Mouse (Mus musculus) left cerebral cortex, postnatal 36 days (tissue): ENCODE measurements around the gene Rbm44. TPM values are rescaled to one million over a fixed set of nuclear protein-coding genes. Genes with fewer than 3 reads are reported as not detected.

ENCODE experiments used
- DNase-seq, 2 experiments: peaks; one replicate each; pipeline ENCODE4 v3.0.0; 2021 to 2022; ENCODE audit warnings: low spot score in 2 of 2, mixed read lengths in 1 of 2
- intact Hi-C: fragments of 180-260 bp; cut with DNase I; formaldehyde crosslinking; loops from one replicate; pipeline ENCODE4 v1.15.1; 2025
- total RNA-seq, 2 experiments: library from RNA; stranded (reverse); gene quantifications; 2 replicates each; pipeline ENCODE4 v1.2.3; 2021

Rbm44 gene
- total RNA-seq, 2 experiments from 2014 or later, result not detected

- intact Hi-C loops, result loop anchor here (5.0 to 10.0 kb wide), 2 partner anchors 171 to 201 kb away; no protein-coding TSS in a partner anchor
- no peak for DNase-seq
These were observed 31.1 kb downstream of the Rbm44 start for GRCm38 (mm10) chr1:91176026-91176425.

GRCm38 (mm10) chr1:91176871-91177270, 32.0 kb downstream of the Rbm44 start:
- DNase-seq, result no peak
- intact Hi-C loops, result loop anchor here (5.0 to 10.0 kb wide), 2 partner anchors 170 to 202 kb away; no protein-coding TSS in a partner anchor

- peak; percentile 72 to 79 for DNase-seq
- intact Hi-C loops, result loop anchor here (1.0 to 10.0 kb wide), 3 partner anchors 60 to 204 kb away; no protein-coding TSS in a partner anchor
These were observed 34.2 kb downstream of the Rbm44 start for GRCm38 (mm10) chr1:91179086-91179485.

DNA sequence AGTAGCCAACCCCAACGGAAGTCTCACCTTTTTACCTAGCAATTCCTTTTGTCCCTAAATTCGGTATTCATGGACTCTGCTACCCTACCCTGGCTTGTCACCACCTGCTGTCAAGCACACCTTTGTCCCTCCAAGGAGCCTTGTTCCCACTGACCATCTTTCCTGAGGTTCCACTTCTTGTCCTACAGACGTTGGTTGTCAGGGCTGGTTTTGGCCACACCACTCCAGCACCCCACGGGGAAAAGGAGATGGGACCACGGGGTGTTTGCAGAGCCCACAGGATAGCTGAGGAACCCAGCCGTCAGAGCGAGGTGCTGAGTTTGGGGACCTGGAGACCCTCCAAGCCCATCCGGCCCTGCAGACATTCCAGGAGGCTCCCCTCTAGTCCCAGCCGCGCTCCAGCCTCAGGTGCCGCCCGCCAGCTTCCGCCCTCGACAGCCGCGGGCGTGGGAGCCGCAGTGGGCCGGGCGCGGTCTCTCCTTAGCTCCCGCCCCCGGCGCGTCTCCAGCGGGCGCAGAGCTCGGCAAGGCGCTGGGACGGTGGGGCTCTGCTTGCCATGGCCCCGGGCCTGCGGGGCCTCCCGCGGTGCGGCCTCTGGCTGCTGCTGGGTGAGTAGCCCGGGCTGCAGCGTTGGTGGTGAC, 34.8 kb downstream of the Rbm44 start, which contains the start of gene Ramp1:
Gene Ramp1 (plus strand): TSS at position 290 of the 641 bp plus-strand sequence.
- DNase-seq, result peak; percentile 52 to 80
- intact Hi-C loops, result loop anchor here (1.0 to 10.0 kb wide), 5 partner anchors 32 to 315 kb away; partner anchors contain the start of gene Traf3ip1

DNA sequence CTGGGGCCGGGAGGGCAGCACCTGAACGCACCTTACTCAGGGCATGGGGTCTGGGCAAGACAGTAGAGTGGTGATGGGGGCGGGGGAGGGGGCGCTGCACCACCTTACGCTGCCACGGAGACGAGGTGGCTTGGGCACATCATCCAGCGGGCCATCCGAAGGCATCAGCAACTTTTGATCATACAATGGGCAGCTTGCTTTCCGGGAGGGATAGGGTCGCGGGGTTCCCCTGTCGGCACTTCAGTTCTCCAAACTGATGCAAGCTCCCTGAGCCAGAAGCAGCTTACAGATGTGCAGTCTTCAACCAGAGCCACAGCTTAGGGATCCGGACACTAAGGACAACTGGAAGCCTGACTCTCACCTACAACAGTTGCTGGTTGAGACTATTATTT, 35.3 kb downstream of the Rbm44 start:
- DNase-seq, result no peak
- intact Hi-C loops, result loop anchor here (1.0 to 10.0 kb wide), 2 partner anchors 31 to 315 kb away; partner anchors contain the start of gene Traf3ip1

GRCm38 (mm10) chr1:91180723-91181122, 35.8 kb downstream of the Rbm44 start:
- intact Hi-C loops, result loop anchor here (1.0 to 10.0 kb wide), 2 partner anchors 31 to 314 kb away; partner anchors contain the start of gene Traf3ip1
- no peak for DNase-seq

GRCm38 (mm10) chr1:91181261-91181660, 36.4 kb downstream of the Rbm44 start:
- intact Hi-C loops, result loop anchor here (10.0 kb wide), 1 partner anchor 314 kb away; the partner anchor contains the start of gene Traf3ip1
- no peak for DNase-seq

- intact Hi-C loops, result loop anchor here (10.0 kb wide), 1 partner anchor 313 kb away; the partner anchor contains the start of gene Traf3ip1
- DNase-seq, result no peak
These were observed 37.0 kb downstream of the Rbm44 start for GRCm38 (mm10) chr1:91181784-91182450.

DNA sequence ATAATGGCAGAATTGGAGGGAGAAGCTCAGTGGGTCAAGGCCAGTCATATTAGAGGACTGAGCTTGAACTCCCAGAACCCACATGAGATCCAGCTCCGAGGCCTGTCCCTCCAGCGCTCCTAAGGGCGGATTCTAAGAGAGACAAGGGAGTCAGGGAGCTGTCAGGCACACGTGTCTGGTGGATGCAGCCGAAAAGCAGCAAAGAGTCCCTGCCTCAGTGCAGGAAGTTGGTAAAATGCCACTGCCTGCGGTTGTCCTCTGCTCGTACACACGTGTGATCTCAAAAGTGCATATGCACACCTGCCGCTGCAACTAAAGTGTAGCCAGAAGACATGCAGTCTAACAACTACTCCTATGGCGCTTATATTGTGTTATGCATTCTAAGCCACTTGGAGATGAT, 38.4 kb downstream of the Rbm44 start:
- no peak for DNase-seq
- intact Hi-C loops, result loop anchor here (10.0 kb wide), 1 partner anchor 311 kb away; the partner anchor contains the start of gene Traf3ip1

- intact Hi-C loops, result loop anchor here (10.0 kb wide), 1 partner anchor 308 kb away; the partner anchor contains the start of gene Traf3ip1
- DNase-seq, result no peak
These were observed 41.8 kb downstream of the Rbm44 start for GRCm38 (mm10) chr1:91186677-91187076.

- intact Hi-C loops, result loop anchor here (10.0 kb wide), 1 partner anchor 307 kb away; the partner anchor contains the start of gene Traf3ip1
- no peak for DNase-seq
These were observed 42.4 kb downstream of the Rbm44 start for GRCm38 (mm10) chr1:91187315-91187714.

GRCm38 (mm10) chr1:91187786-91188640, 43.1 kb downstream of the Rbm44 start:
- intact Hi-C loops, result loop anchor here (10.0 kb wide), 1 partner anchor 307 kb away; the partner anchor contains the start of gene Traf3ip1
- no peak for DNase-seq

DNA sequence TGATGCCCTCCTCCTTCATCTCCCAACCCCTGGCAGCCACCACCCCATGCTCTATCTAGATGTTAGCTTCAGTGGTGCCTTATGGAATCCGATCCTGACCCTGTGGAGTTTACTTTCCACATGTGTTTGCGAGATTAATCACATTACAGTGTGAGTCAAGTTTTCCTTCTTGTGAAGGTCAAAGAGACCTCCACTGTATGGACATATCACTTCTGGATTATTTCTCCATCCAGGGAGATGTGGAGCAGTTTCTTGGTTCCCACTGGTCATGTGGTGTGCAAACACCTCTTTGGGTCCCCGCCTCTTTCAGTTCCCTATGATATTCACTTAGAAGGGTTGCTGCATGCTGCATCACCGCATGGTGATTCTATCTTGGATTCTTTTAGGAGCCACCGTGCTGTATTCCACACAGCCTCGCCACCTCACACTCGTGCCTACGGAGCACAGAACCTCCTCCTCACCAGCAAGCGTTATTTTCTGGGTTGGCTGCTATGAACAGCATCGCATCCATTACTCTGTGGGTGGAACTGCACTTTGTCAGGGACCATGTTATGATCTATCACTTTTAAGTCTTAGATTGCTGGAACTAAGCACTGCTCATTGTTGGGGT, 44.1 kb downstream of the Rbm44 start:
- DNase-seq, result peak; percentile 56 to 76
- intact Hi-C loops, result loop anchor here (10.0 kb wide), 1 partner anchor 306 kb away; the partner anchor contains the start of gene Traf3ip1

GRCm38 (mm10) chr1:91192184-91192583, 47.3 kb downstream of the Rbm44 start:
- no peak for DNase-seq
- intact Hi-C loops, result no loop called here

- DNase-seq, result no peak
- intact Hi-C loops, result no loop called here
These were observed 48.4 kb downstream of the Rbm44 start for GRCm38 (mm10) chr1:91193242-91193641.

DNA sequence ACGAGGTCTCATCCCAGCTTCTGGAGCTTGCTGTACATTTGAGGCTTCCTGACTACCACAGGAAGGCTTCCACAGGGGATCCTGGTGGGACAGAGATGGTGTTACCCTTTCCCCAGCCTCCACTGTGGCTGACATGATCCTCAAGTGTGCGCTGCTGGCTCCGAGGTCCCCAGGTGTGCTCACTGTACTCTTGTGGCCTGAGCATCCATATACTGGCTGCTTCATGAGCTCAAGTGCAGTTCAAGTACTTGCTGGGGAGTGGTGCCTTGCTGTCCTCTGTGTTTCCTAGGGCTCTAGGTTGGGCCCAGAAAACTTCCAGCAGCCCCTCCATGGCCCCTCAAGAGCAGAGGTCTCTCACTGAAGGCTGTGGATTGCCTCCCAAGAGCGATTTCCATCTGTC, 48.8 kb downstream of the Rbm44 start:
- DNase-seq, result no peak
- intact Hi-C loops, result no loop called here

DNA sequence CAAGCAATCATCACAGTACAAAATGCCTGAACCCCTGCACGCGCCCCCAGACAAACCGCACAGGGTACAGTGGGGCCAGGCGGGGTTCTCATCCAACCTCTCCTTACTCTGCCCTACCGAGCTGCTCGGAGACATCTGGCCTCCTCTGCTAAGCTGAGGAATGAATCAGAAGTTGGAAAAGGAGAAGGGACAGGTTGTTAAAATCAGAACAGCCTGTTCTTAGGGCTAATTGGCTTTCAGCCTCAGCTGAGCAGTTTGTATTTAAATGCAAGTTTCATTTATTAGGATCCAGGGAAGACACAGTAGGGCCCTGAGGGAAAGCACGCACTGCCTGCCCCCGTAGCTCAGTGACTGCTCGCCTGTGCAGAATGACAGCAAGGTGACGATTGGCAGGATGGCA, 54.9 kb downstream of the Rbm44 start:
- DNase-seq, result peak in 1 of 2 experiments; percentile 21
- intact Hi-C loops, result no loop called here

DNA sequence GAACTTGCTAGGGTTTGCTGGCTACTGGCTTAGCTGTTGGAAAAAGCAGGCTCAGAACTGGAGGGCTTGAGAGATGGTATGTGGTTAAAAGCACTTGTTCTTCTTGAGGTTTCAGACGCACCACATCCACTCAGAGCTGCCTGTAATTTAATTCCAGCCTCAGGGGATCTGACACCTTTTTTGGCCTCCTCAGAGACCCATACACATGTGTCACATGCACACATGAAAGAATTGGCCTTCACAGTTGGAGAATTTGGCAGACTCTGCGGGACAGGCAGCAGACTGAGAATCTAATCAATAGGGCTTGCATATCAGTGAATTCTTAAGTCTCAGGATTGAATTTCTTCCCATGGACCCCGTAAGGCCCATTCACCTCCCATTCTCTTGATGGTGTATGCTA, 56.2 kb downstream of the Rbm44 start:
- DNase-seq, result no peak
- intact Hi-C loops, result no loop called here

- no peak for DNase-seq
- intact Hi-C loops, result no loop called here
These were observed 59.4 kb downstream of the Rbm44 start for GRCm38 (mm10) chr1:91204221-91204765.
